Mouse (Mus musculus) layer of hippocampus, adult 6 months (tissue): ENCODE data around the gene Ckmt2. TPM values are rescaled to one million over a fixed set of nuclear protein-coding genes. Genes with fewer than 3 reads are reported as not detected.

ENCODE experiments used
- long read RNA-seq, 2 experiments: library from polyadenylated mRNA; unstranded; transcript quantifications; one replicate each; pipeline ENCODE4 v2.0.0; 2019 to 2020
- polyA plus RNA-seq: library from polyadenylated mRNA; unstranded; fragments of <200 nt; fragmentation: Nextera tagmentation; gene quantifications from 2 replicates; pipeline ENCODE4 v1.2.3, GENCODE M21; 2021

Gene Ckmt2
- not detected in 2 replicates for polyA plus RNA-seq
- long read RNA-seq, experiment 1: 0 reads
- long read RNA-seq, experiment 2: 0 reads

GRCm38 (mm10) chr13:91876741-91877349 lies at the start of gene Ckmt2:
Ckmt2 (minus strand) TSS chr13:91876885.

GRCm38 (mm10) chr13:91807155-91807839 lies 69.4 kb downstream of the Ckmt2 start, which contains the start of gene Zcchc9:
Zcchc9 (minus strand) TSS chr13:91807705.

Other genes starting within 250 kb of the Ckmt2 start
- 0.23 and 0.26 TPM in 2 replicates for gene Acot12, start 135.4 kb downstream of the Ckmt2 start, polyA plus RNA-seq
- gene Zcchc9, start 69.2 kb downstream of the Ckmt2 start, polyA plus RNA-seq: 13.1 and 15.2 TPM in 2 replicates